Mouse (Mus musculus): ENCODE measurements around the gene Bach1. TPM values are rescaled to one million over a fixed set of nuclear protein-coding genes. Genes with fewer than 3 reads are reported as not detected.

The Bach1 gene
- polyA plus RNA-seq, 1 experiment from 2014 or later, result 20.3 TPM

DNA sequence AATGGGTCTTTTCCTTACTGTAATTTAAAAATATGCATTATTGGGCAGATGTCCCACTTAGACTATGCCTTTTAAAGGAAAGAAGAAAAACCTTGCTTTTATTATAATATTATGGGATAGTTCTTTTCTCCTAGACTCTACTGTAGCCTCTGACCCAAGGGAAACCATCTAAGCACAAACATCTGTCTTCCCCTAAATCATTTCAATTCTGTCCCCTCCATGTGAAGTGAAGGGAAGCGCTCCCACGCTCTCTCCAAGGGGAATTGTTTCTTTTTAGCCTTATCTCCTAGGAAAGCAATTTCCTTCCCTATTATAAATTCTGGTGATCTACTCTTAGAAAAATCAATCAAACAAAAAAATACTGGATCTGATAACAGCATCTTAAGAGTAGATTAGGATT, 71.8 kb downstream of the Bach1 start:
- ATAC-seq (ENCODE audit: low FRiP score, low TSS enrichment) (no peak), DNase-seq (no peak)
- H3K9ac ChIP-seq (replicated peaks; ENCODE audit: low read length), result no peak overlapping the region
- H3K36me3 ChIP-seq (ENCODE audit: control insufficient read depth, insufficient read depth, low read length), result no peaks in the 10 kb centered on the region
- no peak overlapping the region for H3K4me2 ChIP-seq (ENCODE audit: low read length)
- H3K4me1 ChIP-seq (ENCODE audit: control insufficient read depth, insufficient read depth, low read length), result no peaks in the 10 kb centered on the region
- no peak overlapping the region for H3K27ac ChIP-seq (replicated peaks; ENCODE audit: low read depth, low read length)
- no peak overlapping the region for H3K4me3 ChIP-seq (replicated peaks; ENCODE audit: low read depth, low read length)
- H3K27me3 ChIP-seq (ENCODE audit: control insufficient read depth, insufficient read depth, low read length), result no peaks in the 10 kb centered on the region
- no peaks in the 10 kb centered on the region for H3K9me3 ChIP-seq (ENCODE audit: control insufficient read depth, low read length)
- WGBS, result 82% methylated on average over 2 of the region's 2 CpGs

DNA sequence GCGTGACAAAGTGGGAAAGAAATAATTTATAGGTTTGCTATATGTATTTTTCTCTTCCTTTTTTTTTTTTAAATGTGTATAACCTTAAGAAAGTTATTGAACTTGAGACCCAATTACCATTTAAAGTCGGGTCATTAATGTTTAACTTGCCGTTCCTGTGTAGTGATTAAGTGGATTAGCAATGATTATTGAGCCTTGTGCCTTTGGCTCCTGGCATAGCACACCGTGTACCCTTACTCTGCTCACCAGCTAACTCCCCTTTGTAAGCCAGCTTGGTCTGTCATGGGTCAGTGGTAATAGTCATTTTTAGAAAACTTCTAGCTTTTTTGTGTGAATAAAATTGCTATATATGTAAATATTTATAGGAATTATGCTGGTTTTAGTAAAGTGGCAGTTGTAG, 73.2 kb downstream of the Bach1 start:
- DNase-seq (no peak), ATAC-seq (ENCODE audit: low FRiP score, low TSS enrichment) (no peak)
- Histone ChIP-seq H3K9me3 (ENCODE audit: control insufficient read depth, low read length) (no peaks in the 10 kb centered on the region), H3K4me2 (ENCODE audit: low read length) (no peak overlapping the region), H3K4me1 (ENCODE audit: control insufficient read depth, insufficient read depth, low read length) (no peaks in the 10 kb centered on the region), H3K27me3 (ENCODE audit: control insufficient read depth, insufficient read depth, low read length) (no peaks in the 10 kb centered on the region), H3K4me3 (replicated peaks; ENCODE audit: low read depth, low read length) (no peak overlapping the region), H3K9ac (replicated peaks; ENCODE audit: low read length) (no peak overlapping the region), H3K36me3 (ENCODE audit: control insufficient read depth, insufficient read depth, low read length) (no peaks in the 10 kb centered on the region), H3K27ac (replicated peaks; ENCODE audit: low read depth, low read length) (no peak overlapping the region)
- 79% methylated on average over 4 of the region's 4 CpGs for WGBS

DNA sequence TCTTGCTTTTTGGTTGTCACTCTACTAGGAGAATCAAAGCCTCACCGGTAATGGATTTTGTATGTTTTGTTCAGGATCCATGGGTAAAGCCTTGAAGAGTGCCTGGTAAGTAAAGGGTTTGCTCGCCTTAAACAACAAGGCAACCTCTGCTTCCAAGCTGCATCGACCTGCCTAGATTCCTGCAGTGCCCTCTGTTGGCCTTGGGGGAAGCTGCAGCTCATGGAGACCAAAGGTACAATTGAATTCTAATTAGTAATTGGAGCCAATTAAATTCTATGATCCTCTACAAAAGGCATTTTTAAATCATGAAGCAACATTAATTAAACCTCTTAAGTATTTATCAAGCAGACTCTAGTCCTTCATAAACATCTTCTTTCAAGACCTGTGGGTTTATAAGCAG, 75.7 kb downstream of the Bach1 start:
- H3K4me2 ChIP-seq (ENCODE audit: low read length), result no peak overlapping the region
- DNase-seq, result no peak
- WGBS, result 73% methylated on average over 3 of the region's 3 CpGs

DNA sequence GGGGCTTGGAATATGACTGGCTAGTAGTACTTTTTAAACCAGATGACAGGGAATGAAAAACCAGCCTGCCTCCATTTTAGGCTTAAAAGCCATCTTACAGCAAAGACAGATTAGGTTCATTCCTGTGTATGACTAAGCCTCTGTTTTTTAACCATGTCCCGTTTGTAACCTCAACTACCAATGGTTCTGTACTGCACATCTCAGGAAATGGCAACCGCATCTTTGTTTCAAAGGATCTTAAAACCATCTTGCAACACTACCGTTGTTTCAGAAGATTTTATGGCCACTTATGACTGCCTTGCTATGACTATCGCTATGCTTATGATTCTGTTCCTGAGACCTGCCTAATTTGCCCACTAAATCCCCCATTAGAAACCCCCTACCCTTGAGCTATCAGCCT, 78.6 kb downstream of the Bach1 start:
- Histone ChIP-seq H3K9ac (replicated peaks; ENCODE audit: low read length) (no peak overlapping the region), H3K4me3 (replicated peaks; ENCODE audit: low read depth, low read length) (no peak overlapping the region), H3K4me2 (ENCODE audit: low read length) (no peak overlapping the region), H3K9me3 (ENCODE audit: control insufficient read depth, low read length) (no peaks in the 10 kb centered on the region), H3K27ac (replicated peaks; ENCODE audit: low read depth, low read length) (no peak overlapping the region), H3K27me3 (ENCODE audit: control insufficient read depth, insufficient read depth, low read length) (no peaks in the 10 kb centered on the region), H3K4me1 (ENCODE audit: control insufficient read depth, insufficient read depth, low read length) (0 out of 2 replicates have a peak, but pooled peaks cover 3% of the 10 kb centered on the region), H3K36me3 (ENCODE audit: control insufficient read depth, insufficient read depth, low read length) (no peaks in the 10 kb centered on the region)
- ATAC-seq (ENCODE audit: low FRiP score, low TSS enrichment) (no peak), DNase-seq (no peak)
- WGBS, result 92% methylated on average over 4 of the region's 4 CpGs

More for the DNA sequence above, 75.7 kb downstream of the Bach1 start:
- H3K4me3 ChIP-seq (replicated peaks; ENCODE audit: low read depth, low read length), result no peak overlapping the region
- no peak overlapping the region for H3K27ac ChIP-seq (replicated peaks; ENCODE audit: low read depth, low read length)
- ATAC-seq (ENCODE audit: low FRiP score, low TSS enrichment), result no peak
- H3K9me3 ChIP-seq (ENCODE audit: control insufficient read depth, low read length), result no peaks in the 10 kb centered on the region
- H3K9ac ChIP-seq (replicated peaks; ENCODE audit: low read length), result no peak overlapping the region
- H3K36me3 ChIP-seq (ENCODE audit: control insufficient read depth, insufficient read depth, low read length), result no peaks in the 10 kb centered on the region
- no peaks in the 10 kb centered on the region for H3K27me3 ChIP-seq (ENCODE audit: control insufficient read depth, insufficient read depth, low read length)
- H3K4me1 ChIP-seq (ENCODE audit: control insufficient read depth, insufficient read depth, low read length), result no peaks in the 10 kb centered on the region

DNA sequence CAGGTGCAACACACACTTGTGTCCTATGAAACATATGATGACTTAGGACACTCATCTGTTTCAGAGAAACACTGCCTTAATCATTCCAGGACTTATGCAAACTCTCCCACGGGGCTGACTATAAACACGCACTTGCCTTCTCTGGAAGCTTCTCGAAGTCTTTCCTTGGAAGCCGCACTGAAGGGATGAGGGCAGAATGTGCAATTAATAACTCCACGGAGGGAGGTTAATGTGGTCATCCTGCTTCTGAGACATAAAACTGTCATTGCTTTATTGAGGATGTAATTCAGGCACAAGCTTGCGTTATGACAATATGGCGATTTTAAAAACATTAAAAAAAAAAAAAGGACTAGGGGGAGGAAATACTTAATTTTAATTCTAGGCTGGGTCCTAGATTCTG, 82.9 kb downstream of the Bach1 start:
- ATAC-seq (ENCODE audit: low FRiP score, low TSS enrichment) (no peak), DNase-seq (peak; percentile 31)
- Histone ChIP-seq H3K27me3 (ENCODE audit: control insufficient read depth, insufficient read depth, low read length) (no peaks in the 10 kb centered on the region), H3K36me3 (ENCODE audit: control insufficient read depth, insufficient read depth, low read length) (no peaks in the 10 kb centered on the region), H3K9me3 (ENCODE audit: control insufficient read depth, low read length) (no peaks in the 10 kb centered on the region), H3K9ac (replicated peaks; ENCODE audit: low read length) (no peak overlapping the region), H3K4me2 (ENCODE audit: low read length) (no peak overlapping the region), H3K4me1 (ENCODE audit: control insufficient read depth, insufficient read depth, low read length) (0 out of 2 replicates have a peak, but pooled peaks cover 3% of the 10 kb centered on the region), H3K27ac (replicated peaks; ENCODE audit: low read depth, low read length) (no peak overlapping the region), H3K4me3 (replicated peaks; ENCODE audit: low read depth, low read length) (no peak overlapping the region)
- 62% methylated on average over 7 of the region's 7 CpGs for WGBS

Other genes with a start within 250 kb of the Bach1 start
- 50.2 and 62.8 TPM in 2 replicates for gene Usp16, start 244.2 kb upstream of the Bach1 start, polyA plus RNA-seq (2014; fragmentation: Nextera tagmentation; extraction: Ambion mirVana)
- 439 and 493 TPM in 2 replicates for gene Cct8, start 203.1 kb upstream of the Bach1 start, polyA plus RNA-seq (2014; fragmentation: Nextera tagmentation; extraction: Ambion mirVana)
- gene Map3k7cl, start 145.6 kb upstream of the Bach1 start, polyA plus RNA-seq (2014; fragmentation: Nextera tagmentation; extraction: Ambion mirVana), result not detected in 2 replicates

Measured in midbrain, embryonic 14.5 days (tissue).